Mouse (Mus musculus): Measurements from ENCODE around the gene Fscn1. TPM values are rescaled to one million over a fixed set of nuclear protein-coding genes. Genes with fewer than 3 reads are reported as not detected.

Fscn1 gene
- polyA plus RNA-seq (2012): not detected in 2 replicates

- TF ChIP-seq GATA1 (IDR thresholded peaks at IDR 0.05; ENCODE audit: low read length): no peak
Measured at GRCm38 (mm10) chr5:142959576-142960556, at the start of gene Fscn1. Gene Fscn1, plus strand, starts transcription at chr5:142960343.

GRCm38 (mm10) chr5:142911629-142912028, 48.5 kb upstream of the Fscn1 start:
- TF ChIP-seq GATA1 (IDR thresholded peaks at IDR 0.05; ENCODE audit: low read length): no peak

- TF ChIP-seq GATA1 (IDR thresholded peaks at IDR 0.05; ENCODE audit: low read length): no peak
Measured at GRCm38 (mm10) chr5:142912320-142912719, 47.8 kb upstream of the Fscn1 start.

- TF ChIP-seq GATA1 (IDR thresholded peaks at IDR 0.05; ENCODE audit: low read length): no peak
Measured at GRCm38 (mm10) chr5:142912739-142913138, 47.4 kb upstream of the Fscn1 start.

- TF ChIP-seq GATA1 (IDR thresholded peaks at IDR 0.05; ENCODE audit: low read length): no peak
Measured at GRCm38 (mm10) chr5:142915231-142915630, 44.9 kb upstream of the Fscn1 start.

GRCm38 (mm10) chr5:142916593-142916992, 43.5 kb upstream of the Fscn1 start:
- no peak for TF ChIP-seq GATA1 (IDR thresholded peaks at IDR 0.05; ENCODE audit: low read length)

- TF ChIP-seq GATA1 (IDR thresholded peaks at IDR 0.05; ENCODE audit: low read length): no peak
Measured at GRCm38 (mm10) chr5:142917402-142917801, 42.7 kb upstream of the Fscn1 start.

GRCm38 (mm10) chr5:142920311-142921073, 39.7 kb upstream of the Fscn1 start:
- no peak for TF ChIP-seq GATA1 (IDR thresholded peaks at IDR 0.05; ENCODE audit: low read length)

- no peak for TF ChIP-seq GATA1 (IDR thresholded peaks at IDR 0.05; ENCODE audit: low read length)
Measured at GRCm38 (mm10) chr5:142921074-142921459, 39.1 kb upstream of the Fscn1 start.

- no peak for TF ChIP-seq GATA1 (IDR thresholded peaks at IDR 0.05; ENCODE audit: low read length)
Measured at GRCm38 (mm10) chr5:142922251-142922650, 37.9 kb upstream of the Fscn1 start.

GRCm38 (mm10) chr5:142923781-142924180, 36.4 kb upstream of the Fscn1 start:
- TF ChIP-seq GATA1 (IDR thresholded peaks at IDR 0.05; ENCODE audit: low read length): no peak

- TF ChIP-seq GATA1 (IDR thresholded peaks at IDR 0.05; ENCODE audit: low read length): no peak
Measured at GRCm38 (mm10) chr5:142924336-142924959, 35.7 kb upstream of the Fscn1 start.

GRCm38 (mm10) chr5:142926204-142926939, 33.8 kb upstream of the Fscn1 start:
- no peak for TF ChIP-seq GATA1 (IDR thresholded peaks at IDR 0.05; ENCODE audit: low read length)

GRCm38 (mm10) chr5:142926940-142927228, 33.3 kb upstream of the Fscn1 start:
- TF ChIP-seq GATA1 (IDR thresholded peaks at IDR 0.05; ENCODE audit: low read length): no peak

- TF ChIP-seq GATA1 (IDR thresholded peaks at IDR 0.05; ENCODE audit: low read length): no peak
Measured at GRCm38 (mm10) chr5:142927341-142927930, 32.7 kb upstream of the Fscn1 start.
